Mouse (Mus musculus): ENCODE measurements around the gene Mtmr3. TPM values are rescaled to one million over a fixed set of nuclear protein-coding genes. Genes with fewer than 3 reads are reported as not detected.

Mtmr3 gene
- total and polyA plus RNA-seq, 3 experiments: 26.4 to 81.4 (median 68.9) TPM

DNA sequence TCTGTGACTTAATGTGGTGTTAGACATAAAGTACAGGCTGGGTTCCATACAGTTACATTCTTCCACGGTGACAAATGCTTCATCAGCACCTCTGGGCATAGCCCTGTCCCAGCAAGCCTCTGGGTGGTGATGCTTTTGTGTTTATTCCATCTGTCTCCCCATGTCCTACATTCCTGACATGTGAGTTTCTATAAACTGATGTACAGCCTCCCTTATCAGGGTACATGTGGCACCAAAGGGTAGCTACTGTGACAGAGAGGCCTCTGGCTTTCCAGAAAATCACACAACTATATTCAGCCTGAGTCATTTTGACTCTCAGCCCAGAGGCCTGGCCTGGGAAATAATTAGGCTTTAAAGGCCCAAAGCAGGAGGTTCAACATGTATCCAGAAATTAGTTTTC lies 11.9 kb upstream of the Mtmr3 start:
- Histone ChIP-seq H3K9me3 (replicated peaks) (no peaks in the 10 kb centered on the region), H3K27me3 (ENCODE audit: insufficient read depth, low read length) (peaks cover 40% of the 10 kb centered on the region), H3K36me3 (replicated peaks) (no peaks in the 10 kb centered on the region), H3K4me3 (ENCODE audit: low read depth, low read length) (no peak overlapping the region), H3K4me1 (ENCODE audit: insufficient read depth, low read depth, low read length) (peaks cover 22% of the 10 kb centered on the region)
- ATAC-seq (ENCODE audit: extremely low read depth, insufficient number of reproducible peaks, low FRiP score, poor library complexity, severe bottlenecking) (no peak), DNase-seq (ENCODE audit: low spot score) (no peak)
- TF ChIP-seq TAL1 (conservative IDR thresholded peaks at IDR 0.05; ENCODE audit: low read depth, low read length) (no peak), POLR2AphosphoS5 (IDR thresholded peaks at IDR 0.05; ENCODE audit: insufficient replicate concordance, low read depth, low read length) (no peak), GATA2 (IDR thresholded peaks at IDR 0.05; ENCODE audit: borderline replicate concordance, low read depth, low read length) (no peak), CTCF (IDR thresholded peaks at IDR 0.05; ENCODE audit: low read depth, low read length) (no peak), GATA1 (IDR thresholded peaks at IDR 0.05; ENCODE audit: borderline replicate concordance, low read length) (no peak)

DNA sequence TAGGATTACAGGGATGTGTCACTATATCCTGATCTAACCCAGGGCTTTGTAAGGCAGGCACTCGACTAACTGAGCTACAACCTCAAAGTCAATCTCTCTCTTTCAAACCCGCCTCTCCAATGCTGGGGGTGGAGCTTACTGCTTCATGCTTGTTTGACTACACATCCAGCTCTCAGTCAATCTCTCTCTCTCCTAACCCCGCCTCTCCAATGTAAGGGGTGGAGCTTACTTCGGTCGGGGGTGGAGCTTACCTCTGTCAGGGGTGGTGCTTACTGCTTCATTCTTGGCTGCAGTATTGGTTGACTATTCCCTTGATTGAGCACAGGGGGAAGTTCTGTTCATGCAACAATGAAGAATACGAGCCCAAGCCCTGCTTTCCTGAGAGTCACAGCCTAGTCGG lies 10.8 kb upstream of the Mtmr3 start:
- no peak for ATAC-seq (ENCODE audit: extremely low read depth, insufficient number of reproducible peaks, low FRiP score, poor library complexity, severe bottlenecking)
- TF ChIP-seq GATA1 (IDR thresholded peaks at IDR 0.05; ENCODE audit: borderline replicate concordance, low read length) (no peak), GATA2 (IDR thresholded peaks at IDR 0.05; ENCODE audit: borderline replicate concordance, low read depth, low read length) (no peak), POLR2AphosphoS5 (IDR thresholded peaks at IDR 0.05; ENCODE audit: insufficient replicate concordance, low read depth, low read length) (no peak), TAL1 (conservative IDR thresholded peaks at IDR 0.05; ENCODE audit: low read depth, low read length) (no peak), CTCF (IDR thresholded peaks at IDR 0.05; ENCODE audit: low read depth, low read length) (no peak)
- Histone ChIP-seq H3K4me1 (ENCODE audit: insufficient read depth, low read depth, low read length) (peaks cover 22% of the 10 kb centered on the region), H3K4me3 (ENCODE audit: low read depth, low read length) (no peak overlapping the region), H3K36me3 (replicated peaks) (no peaks in the 10 kb centered on the region), H3K9me3 (replicated peaks) (no peaks in the 10 kb centered on the region), H3K27me3 (ENCODE audit: insufficient read depth, low read length) (peaks cover 35% of the 10 kb centered on the region)
- no peak for DNase-seq (ENCODE audit: low spot score)

DNA sequence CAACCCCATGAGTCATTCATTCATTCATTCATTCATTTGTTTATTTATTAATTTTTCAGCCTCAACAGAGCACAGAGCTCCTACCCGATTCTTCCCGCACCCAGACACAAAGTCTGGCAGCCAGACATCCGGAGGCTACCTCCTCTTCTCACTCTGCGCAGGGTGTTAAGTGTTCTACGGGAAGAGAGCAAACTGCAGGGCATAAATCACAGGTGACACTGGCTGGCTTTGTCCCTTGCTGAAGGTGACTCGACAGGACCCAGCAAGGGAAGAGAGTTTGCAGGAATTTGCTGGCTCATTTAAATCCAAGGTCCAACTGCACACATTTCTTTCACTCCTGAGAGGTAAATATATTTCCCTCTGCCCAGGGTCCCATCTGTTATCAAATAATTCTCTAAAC lies 9.8 kb upstream of the Mtmr3 start:
- H3K9me3 ChIP-seq (replicated peaks): no peaks in the 10 kb centered on the region
- ATAC-seq (ENCODE audit: extremely low read depth, insufficient number of reproducible peaks, low FRiP score, poor library complexity, severe bottlenecking) (no peak), DNase-seq (ENCODE audit: low spot score) (no peak)
- TF ChIP-seq POLR2AphosphoS5 (IDR thresholded peaks at IDR 0.05; ENCODE audit: insufficient replicate concordance, low read depth, low read length) (no peak), TAL1 (conservative IDR thresholded peaks at IDR 0.05; ENCODE audit: low read depth, low read length) (no peak), GATA1 (IDR thresholded peaks at IDR 0.05; ENCODE audit: borderline replicate concordance, low read length) (no peak), CTCF (IDR thresholded peaks at IDR 0.05; ENCODE audit: low read depth, low read length) (no peak), GATA2 (IDR thresholded peaks at IDR 0.05; ENCODE audit: borderline replicate concordance, low read depth, low read length) (no peak)
- H3K4me1 ChIP-seq (ENCODE audit: insufficient read depth, low read depth, low read length): peaks cover 30% of the 10 kb centered on the region
- H3K4me3 ChIP-seq (ENCODE audit: low read depth, low read length): no peak overlapping the region
- no peaks in the 10 kb centered on the region for H3K36me3 ChIP-seq (replicated peaks)
- peaks cover 33% of the 10 kb centered on the region for H3K27me3 ChIP-seq (ENCODE audit: insufficient read depth, low read length)

DNA sequence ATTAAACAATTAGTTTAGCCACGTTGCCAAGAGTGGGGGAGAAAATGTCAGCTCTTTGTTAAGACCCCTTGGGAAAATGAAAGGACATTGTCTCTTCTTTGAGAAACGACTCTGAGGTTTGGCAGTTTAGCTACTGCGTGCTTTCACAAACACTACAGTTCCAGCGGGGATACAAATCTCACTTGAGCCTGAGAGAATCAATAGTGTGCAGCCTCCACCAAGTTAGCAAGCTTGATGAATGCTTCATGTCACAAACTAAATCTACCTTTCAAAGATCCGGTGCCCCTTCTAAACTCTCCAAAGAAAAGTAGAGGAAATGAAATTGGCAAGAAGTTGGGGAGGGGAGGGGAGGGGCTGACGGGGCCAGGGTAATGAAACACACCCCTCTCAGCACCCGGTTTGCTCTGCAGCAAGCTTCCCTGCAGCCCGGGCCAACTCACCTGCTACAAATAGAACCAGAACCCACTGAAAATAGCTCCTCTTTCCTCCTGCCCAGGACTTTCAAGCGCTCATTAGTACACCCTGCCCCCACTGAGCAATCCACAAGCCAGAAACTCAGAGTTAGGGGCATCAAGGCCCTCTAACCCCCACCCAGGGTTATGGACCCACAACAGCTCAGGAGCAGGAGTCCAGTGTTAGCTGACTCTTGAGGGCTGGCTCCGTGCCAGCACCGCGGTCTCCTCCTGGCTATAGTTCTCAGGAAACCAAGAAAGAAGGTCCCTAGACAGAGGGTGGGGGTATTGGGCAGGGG lies 8.2 kb upstream of the Mtmr3 start:
- ATAC-seq (ENCODE audit: extremely low read depth, insufficient number of reproducible peaks, low FRiP score, poor library complexity, severe bottlenecking) (no peak), DNase-seq (ENCODE audit: low spot score) (no peak)
- H3K4me3 ChIP-seq (ENCODE audit: low read depth, low read length): no peak overlapping the region
- peaks cover 30% of the 10 kb centered on the region for H3K4me1 ChIP-seq (ENCODE audit: insufficient read depth, low read depth, low read length)
- no peaks in the 10 kb centered on the region for H3K36me3 ChIP-seq (replicated peaks)
- TF ChIP-seq GATA2 (IDR thresholded peaks at IDR 0.05; ENCODE audit: borderline replicate concordance, low read depth, low read length): no peak
- no peak for TF ChIP-seq GATA1 (IDR thresholded peaks at IDR 0.05; ENCODE audit: borderline replicate concordance, low read length)
- no peak for TF ChIP-seq CTCF (IDR thresholded peaks at IDR 0.05; ENCODE audit: low read depth, low read length)
- no peak for TF ChIP-seq TAL1 (conservative IDR thresholded peaks at IDR 0.05; ENCODE audit: low read depth, low read length)
- no peak for TF ChIP-seq POLR2AphosphoS5 (IDR thresholded peaks at IDR 0.05; ENCODE audit: insufficient replicate concordance, low read depth, low read length)
- peaks cover 29% of the 10 kb centered on the region for H3K27me3 ChIP-seq (ENCODE audit: insufficient read depth, low read length)
- no peaks in the 10 kb centered on the region for H3K9me3 ChIP-seq (replicated peaks)

DNA sequence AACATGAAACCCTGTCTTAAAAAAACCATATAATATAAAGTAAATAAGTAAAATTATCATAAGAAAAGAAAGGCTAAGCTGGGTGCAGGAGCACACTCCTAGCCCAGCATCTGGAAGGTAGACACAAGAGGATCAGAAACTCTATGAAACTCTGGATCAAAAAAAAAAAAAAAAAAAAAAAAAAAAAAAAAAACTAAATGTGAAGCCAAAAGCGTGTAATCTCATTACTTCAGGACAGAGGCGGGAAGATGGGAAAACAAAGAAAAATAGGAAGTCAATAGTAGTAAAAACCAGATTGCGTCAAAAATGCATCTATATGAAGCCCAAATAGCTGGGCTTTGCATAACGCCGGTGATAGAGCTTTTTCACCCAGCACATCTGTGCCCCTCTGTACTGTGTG lies 7.2 kb upstream of the Mtmr3 start:
- no peak overlapping the region for H3K4me3 ChIP-seq (ENCODE audit: low read depth, low read length)
- DNase-seq (ENCODE audit: low spot score): no peak
- peaks cover 30% of the 10 kb centered on the region for H3K4me1 ChIP-seq (ENCODE audit: insufficient read depth, low read depth, low read length)
- TF ChIP-seq CTCF (IDR thresholded peaks at IDR 0.05; ENCODE audit: low read depth, low read length) (no peak), TAL1 (conservative IDR thresholded peaks at IDR 0.05; ENCODE audit: low read depth, low read length) (no peak), GATA1 (IDR thresholded peaks at IDR 0.05; ENCODE audit: borderline replicate concordance, low read length) (no peak), POLR2AphosphoS5 (IDR thresholded peaks at IDR 0.05; ENCODE audit: insufficient replicate concordance, low read depth, low read length) (no peak), GATA2 (IDR thresholded peaks at IDR 0.05; ENCODE audit: borderline replicate concordance, low read depth, low read length) (no peak)
- no peaks in the 10 kb centered on the region for H3K36me3 ChIP-seq (replicated peaks)
- no peaks in the 10 kb centered on the region for H3K9me3 ChIP-seq (replicated peaks)
- no peak for ATAC-seq (ENCODE audit: extremely low read depth, insufficient number of reproducible peaks, low FRiP score, poor library complexity, severe bottlenecking)
- H3K27me3 ChIP-seq (ENCODE audit: insufficient read depth, low read length): peaks cover 26% of the 10 kb centered on the region

DNA sequence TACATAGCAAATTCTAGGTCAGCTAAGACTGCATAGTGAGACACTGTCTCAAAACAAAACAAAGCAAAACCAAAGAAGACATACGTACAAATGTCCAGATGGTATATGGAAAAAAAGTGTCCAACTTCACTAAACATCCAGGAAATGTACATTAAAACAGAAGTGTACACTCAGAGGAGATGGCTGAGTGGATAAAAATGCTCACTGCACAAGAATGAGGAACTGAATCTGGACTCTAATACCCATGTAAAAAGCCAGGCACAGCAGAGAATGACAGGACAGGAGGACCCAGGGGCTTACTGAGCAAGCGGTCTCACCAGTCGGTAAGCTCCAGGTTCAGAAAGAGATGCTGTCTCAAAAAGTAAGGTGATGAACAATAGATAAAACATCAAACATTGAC lies 5.3 kb upstream of the Mtmr3 start:
- DNase-seq (ENCODE audit: low spot score) (no peak), ATAC-seq (ENCODE audit: extremely low read depth, insufficient number of reproducible peaks, low FRiP score, poor library complexity, severe bottlenecking) (no peak)
- Histone ChIP-seq H3K27me3 (ENCODE audit: insufficient read depth, low read length) (peaks cover 14% of the 10 kb centered on the region), H3K36me3 (replicated peaks) (no peaks in the 10 kb centered on the region), H3K9me3 (replicated peaks) (no peaks in the 10 kb centered on the region), H3K4me3 (ENCODE audit: low read depth, low read length) (no peak overlapping the region), H3K4me1 (ENCODE audit: insufficient read depth, low read depth, low read length) (peaks cover 35% of the 10 kb centered on the region)
- TF ChIP-seq CTCF (IDR thresholded peaks at IDR 0.05; ENCODE audit: low read depth, low read length) (no peak), GATA1 (IDR thresholded peaks at IDR 0.05; ENCODE audit: borderline replicate concordance, low read length) (no peak), POLR2AphosphoS5 (IDR thresholded peaks at IDR 0.05; ENCODE audit: insufficient replicate concordance, low read depth, low read length) (no peak), TAL1 (conservative IDR thresholded peaks at IDR 0.05; ENCODE audit: low read depth, low read length) (no peak), GATA2 (IDR thresholded peaks at IDR 0.05; ENCODE audit: borderline replicate concordance, low read depth, low read length) (no peak)

Measured in G1E (cell line).